Mouse (Mus musculus) forebrain, embryonic 15.5 days (tissue): ENCODE measurements around the gene Mrpl47. TPM values are rescaled to one million over a fixed set of nuclear protein-coding genes. Genes with fewer than 3 reads are reported as not detected.

Experiments used
- ATAC-seq: fragments of 200-750 bp; cut with Nextera tagmentation; replicated peaks from 2 replicates; pipeline ENCODE4 v1.8.0; 2017; ENCODE audit warnings: mild to moderate bottlenecking, moderate TSS enrichment, moderate library complexity
- H3K27ac ChIP-seq: fragments of 300-500 bp; sonication (generic); replicated peaks from 2 replicates; pipeline ENCODE4 v1.5.1; 2015; ENCODE audit warnings: mild to moderate bottlenecking, inconsistent platforms
- H3K27me3 ChIP-seq: fragments of 300-500 bp; sonication (generic); 2 replicates; pipeline ENCODE4 v1.6.1; 2015; ENCODE audit warnings: inconsistent platforms
- H3K36me3 ChIP-seq: fragments of 300-500 bp; sonication (generic); 2 replicates; pipeline ENCODE4 v1.6.1; 2015; ENCODE audit warnings: mild to moderate bottlenecking, inconsistent platforms
- H3K4me1 ChIP-seq: fragments of 300-500 bp; sonication (generic); 2 replicates; pipeline ENCODE4 v1.6.1; 2015; ENCODE audit warnings: inconsistent platforms
- H3K4me2 ChIP-seq: fragments of 300-500 bp; sonication (generic); replicated peaks from 2 replicates; pipeline ENCODE4 v1.6.1; 2015; ENCODE audit warnings: mild to moderate bottlenecking, inconsistent platforms
- H3K4me3 ChIP-seq: fragments of 300-500 bp; sonication (generic); 2 replicates; pipeline ENCODE4 v1.5.1; 2015; ENCODE audit warnings: mild to moderate bottlenecking, inconsistent platforms
- H3K9ac ChIP-seq: fragments of 300-500 bp; sonication (generic); replicated peaks from 2 replicates; pipeline ENCODE4 v1.6.1; 2015; ENCODE audit warnings: mild to moderate bottlenecking, inconsistent platforms
- H3K9me3 ChIP-seq: fragments of 300-500 bp; sonication (generic); 2 replicates; pipeline ENCODE4 v1.6.1; 2016; ENCODE audit warnings: inconsistent platforms
- WGBS: fragments of 180-500 bp; shearing (Covaris S2); methylation state at CpG from one replicate; pipeline ENCODE4 v1.1.7; 2015; ENCODE audit warnings: mixed read lengths; 5-methylcytosine and 5-hydroxymethylcytosine counted together
- polyA plus RNA-seq: library from polyadenylated mRNA; unstranded; fragments of >200 nt; fragmentation: Nextera tagmentation; extraction: Ambion mirVana; gene quantifications from 2 replicates; pipeline ENCODE4 v1.2.1, GENCODE M21; 2015

The Mrpl47 gene
- polyA plus RNA-seq, 1 experiment from 2014 or later, result 38.1 TPM

DNA sequence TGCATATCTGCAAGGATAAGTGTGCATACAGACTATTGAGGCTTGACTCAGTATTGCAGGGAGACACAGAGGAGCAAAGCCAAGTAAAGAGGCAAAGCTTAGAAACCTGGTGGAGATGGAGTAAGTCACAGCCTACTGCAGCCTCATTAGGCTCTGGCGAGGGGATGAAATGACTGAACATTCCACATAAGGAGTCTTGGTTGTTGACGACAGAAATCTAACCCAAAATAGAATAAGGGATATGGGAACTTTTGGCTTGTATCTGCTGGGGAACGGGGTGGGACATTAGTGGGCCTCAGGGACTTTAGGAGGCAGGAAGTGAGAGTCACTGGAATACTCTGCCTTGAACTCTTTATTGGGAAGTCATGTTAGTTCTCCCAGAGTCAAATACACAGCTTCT lies 52.8 kb downstream of the Mrpl47 start:
- Histone ChIP-seq H3K4me2 (no peak overlapping the region), H3K4me3 (no peak overlapping the region), H3K36me3 (no peaks in the 10 kb centered on the region), H3K9me3 (no peaks in the 10 kb centered on the region), H3K27me3 (no peaks in the 10 kb centered on the region), H3K4me1 (no peaks in the 10 kb centered on the region), H3K9ac (no peak overlapping the region), H3K27ac (no peak overlapping the region)
- ATAC-seq, result no peak
- 81% methylated on average over 3 of the region's 3 CpGs for WGBS

DNA sequence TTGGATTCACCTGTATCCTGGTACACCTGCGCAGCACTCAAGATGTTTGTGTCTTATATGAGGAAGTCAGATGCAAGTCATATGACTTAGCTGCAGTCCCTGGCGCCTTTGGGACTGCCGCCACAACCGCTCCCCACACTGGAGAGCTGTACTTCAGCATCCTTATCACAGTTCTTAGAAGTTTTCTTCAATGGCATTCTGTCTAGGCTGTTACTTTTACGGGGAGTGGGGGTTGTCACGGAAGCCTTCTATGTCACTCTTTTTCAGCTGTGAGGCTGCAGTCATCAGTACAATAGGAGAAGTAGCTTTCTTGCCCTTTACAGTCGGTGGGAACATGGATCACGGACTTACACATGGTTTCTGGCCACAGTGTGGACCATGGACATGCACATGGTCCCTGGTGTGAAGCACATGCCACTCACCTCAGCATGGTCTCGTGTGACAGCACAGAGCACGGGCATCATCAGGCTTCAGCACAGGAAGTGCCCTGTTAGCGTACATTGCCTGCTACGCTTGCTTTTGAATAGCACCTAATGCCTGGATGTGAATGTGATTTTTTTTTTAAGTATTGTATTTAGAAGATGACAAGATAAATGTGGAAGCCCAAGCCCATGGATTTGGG lies 54.4 kb downstream of the Mrpl47 start:
- Histone ChIP-seq H3K4me3 (no peak overlapping the region), H3K9me3 (no peaks in the 10 kb centered on the region), H3K36me3 (no peaks in the 10 kb centered on the region), H3K27me3 (no peaks in the 10 kb centered on the region), H3K4me2 (no peak overlapping the region), H3K9ac (no peak overlapping the region), H3K4me1 (no peaks in the 10 kb centered on the region), H3K27ac (no peak overlapping the region)
- 86% methylated on average over 11 of the region's 12 CpGs for WGBS
- no peak for ATAC-seq

DNA sequence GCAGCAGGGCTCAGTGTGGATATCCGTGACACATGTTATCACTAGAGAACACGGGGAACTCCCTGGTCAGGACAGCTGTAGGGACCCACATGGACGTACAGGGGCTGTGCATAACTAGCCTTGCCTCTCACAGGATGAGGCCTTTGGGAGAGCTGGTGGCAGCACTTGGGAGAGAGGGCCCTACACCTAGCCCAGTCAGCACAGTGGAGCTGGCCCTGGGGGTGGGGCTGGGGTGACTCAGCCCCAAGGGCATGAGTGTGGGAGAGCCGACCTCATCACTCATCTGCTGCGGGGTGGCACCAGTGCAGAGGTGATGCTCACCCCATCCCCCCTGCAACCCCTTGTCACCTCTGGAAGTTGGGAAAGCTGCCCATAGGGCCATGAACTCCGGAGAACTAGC lies 61.0 kb downstream of the Mrpl47 start:
- Histone ChIP-seq H3K36me3 (no peaks in the 10 kb centered on the region), H3K4me3 (no peak overlapping the region), H3K27me3 (no peaks in the 10 kb centered on the region), H3K9ac (no peak overlapping the region), H3K4me2 (no peak overlapping the region), H3K9me3 (no peaks in the 10 kb centered on the region), H3K4me1 (no peaks in the 10 kb centered on the region), H3K27ac (no peak overlapping the region)
- no peak for ATAC-seq
- 94% methylated on average over 6 of the region's 6 CpGs for WGBS

Other genes starting within 250 kb of the Mrpl47 start
- 0.14 and 0.25 TPM in 2 replicates for gene Kcnmb3, start 245.4 kb downstream of the Mrpl47 start, polyA plus RNA-seq
- 37.9 and 39.3 TPM in 2 replicates for gene Zfp639, start 227.3 kb downstream of the Mrpl47 start, polyA plus RNA-seq
- gene Mfn1, start 208.1 kb downstream of the Mrpl47 start, polyA plus RNA-seq, result 34.4 and 35.6 TPM in 2 replicates
- 70.9 and 71.8 TPM in 2 replicates for gene Gnb4, start 121.0 kb downstream of the Mrpl47 start, polyA plus RNA-seq
- 126 and 139 TPM in 2 replicates for gene Actl6a, start 31.3 kb downstream of the Mrpl47 start, polyA plus RNA-seq
- gene Ndufb5, start 615 bp downstream of the Mrpl47 start, polyA plus RNA-seq, result 287 and 299 TPM in 2 replicates
- gene Usp13, start 79.9 kb upstream of the Mrpl47 start, polyA plus RNA-seq, result 8.2 and 9.4 TPM in 2 replicates